Mouse (Mus musculus): Measurements from ENCODE around the gene Npsr1.

The Npsr1 gene

GRCm38 (mm10) chr9:24097696-24098095, at the start of gene Npsr1:
Gene Npsr1 (plus strand): TSS chr9:24097996.
- no peak for DNase-seq

- DNase-seq: no peak
Observed at GRCm38 (mm10) chr9:24051538-24051937, 46.3 kb upstream of the Npsr1 start.

GRCm38 (mm10) chr9:24063251-24063650, 34.5 kb upstream of the Npsr1 start:
- no peak for DNase-seq

- DNase-seq: no peak
Observed at GRCm38 (mm10) chr9:24071664-24072063, 26.1 kb upstream of the Npsr1 start.

- DNase-seq: no peak
Observed at GRCm38 (mm10) chr9:24077596-24077995, 20.2 kb upstream of the Npsr1 start.

- DNase-seq: no peak
Observed at GRCm38 (mm10) chr9:24091875-24092274, 5.9 kb upstream of the Npsr1 start.

DNA sequence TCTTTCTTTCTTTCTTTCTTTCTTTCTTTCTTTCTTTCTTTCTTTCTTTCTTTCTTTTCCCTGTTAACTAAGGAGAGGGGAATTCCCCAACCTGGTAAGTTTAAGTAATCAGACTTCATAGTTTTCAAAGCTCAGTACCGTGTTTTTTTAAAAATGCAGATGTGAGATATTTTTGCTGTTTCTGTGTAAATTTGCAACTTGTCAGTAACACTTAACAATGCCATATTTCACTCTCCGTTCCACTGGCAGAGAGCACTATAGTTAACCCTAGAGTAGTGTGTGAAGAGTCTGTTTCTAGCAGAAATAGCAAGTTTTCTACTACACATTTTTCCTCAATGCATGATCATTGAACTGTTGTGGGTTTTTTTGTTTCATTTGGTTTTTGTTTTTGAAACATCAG, 730 bp downstream of the Npsr1 start:
- no peak for DNase-seq

GRCm38 (mm10) chr9:24099631-24100030, 1.8 kb downstream of the Npsr1 start:
- DNase-seq: no peak

DNA sequence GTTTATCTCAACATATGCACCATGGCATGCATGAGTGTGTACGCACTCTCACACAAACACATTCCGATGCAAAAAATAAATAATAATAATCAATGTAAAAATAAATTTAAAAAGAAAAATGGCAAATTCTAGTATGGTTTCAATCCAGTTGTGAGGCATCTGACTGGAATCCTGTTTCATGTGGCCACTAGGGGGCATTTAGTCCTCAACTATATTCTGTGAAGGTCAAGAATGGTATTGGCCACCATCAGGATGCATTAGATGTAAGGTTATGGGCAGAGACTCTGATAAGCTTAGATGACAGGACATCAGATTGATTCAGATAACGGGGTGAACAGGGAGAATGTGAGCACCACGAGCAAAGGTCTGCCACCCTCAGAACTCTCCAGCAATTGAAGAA, 21.6 kb downstream of the Npsr1 start:
- DNase-seq: no peak

DNA sequence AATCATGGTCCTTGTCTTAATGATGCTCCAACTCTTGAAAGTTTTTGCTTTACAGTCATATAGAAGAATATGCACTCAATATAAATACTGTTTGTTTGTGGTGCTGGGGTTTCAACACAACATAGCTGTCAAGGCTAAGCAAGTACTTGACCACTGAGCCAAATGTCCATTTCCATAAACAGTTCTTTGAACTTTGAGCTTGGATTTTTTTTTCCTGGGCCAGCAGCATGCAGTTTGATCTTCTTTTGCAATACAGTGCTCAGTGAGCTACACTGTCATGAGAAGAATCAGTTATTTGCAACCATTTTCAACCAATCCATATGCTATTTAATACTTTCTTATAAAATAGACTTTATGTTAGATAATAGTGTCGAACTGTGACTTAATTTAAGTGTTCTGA, 35.3 kb downstream of the Npsr1 start:
- DNase-seq: no peak

DNA sequence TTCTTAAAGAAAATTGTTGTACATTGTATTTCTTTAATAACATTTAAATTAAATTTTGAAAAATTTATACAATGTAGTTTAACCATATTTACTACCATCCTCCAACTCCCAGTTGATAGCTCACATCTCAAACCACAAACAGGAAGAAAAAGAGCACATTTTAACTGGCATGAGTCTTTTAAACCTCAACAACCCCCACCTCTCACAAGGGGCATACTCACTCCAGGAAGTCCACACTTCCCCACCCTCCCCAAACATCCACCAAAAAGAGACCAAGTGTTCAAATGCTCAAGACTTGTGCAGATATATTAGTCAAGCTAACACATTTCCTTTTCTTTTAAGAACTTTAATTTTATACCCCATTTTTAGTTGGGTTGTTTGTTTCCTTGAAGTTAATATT, 38.6 kb downstream of the Npsr1 start:
- no peak for DNase-seq

DNA sequence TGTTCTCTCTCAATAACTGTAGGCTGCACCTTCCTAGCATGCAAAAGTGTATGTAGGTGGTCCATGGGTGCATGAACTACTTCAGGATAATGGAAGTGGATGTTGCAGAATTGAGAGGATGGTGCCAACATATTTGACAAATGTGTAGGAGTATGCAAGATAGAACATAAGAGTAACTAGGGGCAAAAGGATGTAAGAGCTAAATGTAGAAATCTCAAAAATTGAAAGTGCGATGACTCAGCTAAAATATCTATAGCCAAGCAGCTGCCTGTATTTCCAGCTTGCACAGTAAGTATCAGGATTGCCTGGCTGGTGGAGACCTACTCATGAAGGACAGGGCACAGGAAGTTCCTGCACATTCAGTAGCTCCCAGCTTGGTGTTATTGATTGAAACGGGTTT, 46.5 kb downstream of the Npsr1 start:
- DNase-seq: no peak

DNA sequence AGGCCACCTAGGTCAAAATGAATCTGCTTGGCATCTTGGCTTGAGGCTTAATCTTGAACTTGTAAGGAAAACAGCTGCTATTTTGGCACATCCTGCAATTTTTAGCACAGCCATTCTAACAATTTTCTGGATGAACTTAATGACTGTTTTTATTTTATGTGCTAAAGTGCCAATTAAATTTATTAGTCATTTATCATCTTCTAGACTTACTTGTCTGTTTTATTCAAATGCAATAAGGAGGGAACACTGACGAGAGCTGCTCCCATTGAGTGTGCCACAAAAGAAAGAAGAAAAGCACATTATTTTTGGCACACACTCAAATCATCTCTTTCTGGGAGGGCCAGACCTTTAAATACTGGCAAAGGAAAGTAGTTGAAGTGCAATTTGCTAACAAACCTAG, 59.4 kb downstream of the Npsr1 start:
- DNase-seq: no peak

- no peak for DNase-seq
Observed at GRCm38 (mm10) chr9:24160409-24160808, 62.6 kb downstream of the Npsr1 start.

DNA sequence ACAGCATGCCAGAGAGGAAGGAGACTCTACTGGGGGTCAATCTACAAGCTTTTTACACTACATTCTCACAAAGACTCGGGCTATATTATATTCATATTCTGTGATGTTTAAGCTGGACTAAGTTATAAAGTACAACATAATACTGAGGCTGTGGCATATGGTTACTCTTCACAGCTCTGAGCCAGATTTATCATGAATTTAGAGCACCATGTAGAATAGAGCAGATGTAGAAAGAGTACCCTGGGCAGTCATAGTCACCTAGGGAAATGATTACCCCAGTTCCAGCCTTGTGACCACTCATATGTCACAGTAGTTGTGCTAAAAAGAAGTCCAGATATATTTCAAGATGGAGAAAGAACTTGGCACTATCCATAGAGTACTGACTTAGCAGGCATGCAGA, 70.7 kb downstream of the Npsr1 start:
- DNase-seq: no peak

GRCm38 (mm10) chr9:24170728-24171127, 72.9 kb downstream of the Npsr1 start:
- DNase-seq: no peak

GRCm38 (mm10) chr9:24178744-24179143, 80.9 kb downstream of the Npsr1 start:
- no peak for DNase-seq

DNA sequence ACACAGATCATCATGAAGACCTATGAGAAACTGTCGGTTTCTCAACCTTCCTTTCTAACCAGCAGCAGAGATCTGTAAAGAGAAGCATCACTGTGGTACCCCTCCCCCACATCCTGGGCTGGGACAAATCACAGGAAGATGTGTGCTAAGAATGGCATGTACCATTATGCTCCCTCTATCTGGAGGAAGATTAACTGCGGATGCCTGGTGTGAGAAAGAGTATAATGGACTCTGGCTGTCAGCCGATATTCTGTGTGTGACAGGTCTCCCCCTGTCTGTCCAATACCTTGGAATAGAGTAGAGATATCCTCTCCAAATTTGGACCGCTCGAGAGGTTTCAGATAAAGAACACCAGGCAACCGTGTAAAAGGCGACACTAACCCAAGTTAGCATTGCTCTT, 83.1 kb downstream of the Npsr1 start:
- no peak for DNase-seq

DNA sequence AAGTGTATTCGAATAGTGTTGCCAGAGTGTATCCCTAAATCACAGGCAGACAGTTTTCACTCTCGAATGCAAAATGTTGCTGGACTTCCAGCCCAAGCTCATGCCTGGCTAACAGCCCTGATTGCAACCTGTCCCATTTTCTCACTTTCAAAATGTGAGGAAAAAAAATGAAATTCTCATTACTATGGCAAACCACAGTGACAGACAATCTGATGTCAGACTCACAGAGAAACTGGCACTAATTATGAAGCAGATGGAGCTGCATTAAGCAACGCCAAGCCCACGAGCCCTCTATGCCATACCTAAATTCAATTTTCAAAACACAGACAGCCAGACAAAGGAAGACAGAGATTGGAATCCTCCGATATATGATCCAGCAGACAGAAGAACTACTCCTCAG, 88.5 kb downstream of the Npsr1 start:
- no peak for DNase-seq

- no peak for DNase-seq
Observed at GRCm38 (mm10) chr9:24189511-24190260, 91.9 kb downstream of the Npsr1 start.

GRCm38 (mm10) chr9:24190261-24190588, 92.4 kb downstream of the Npsr1 start:
- no peak for DNase-seq

DNA sequence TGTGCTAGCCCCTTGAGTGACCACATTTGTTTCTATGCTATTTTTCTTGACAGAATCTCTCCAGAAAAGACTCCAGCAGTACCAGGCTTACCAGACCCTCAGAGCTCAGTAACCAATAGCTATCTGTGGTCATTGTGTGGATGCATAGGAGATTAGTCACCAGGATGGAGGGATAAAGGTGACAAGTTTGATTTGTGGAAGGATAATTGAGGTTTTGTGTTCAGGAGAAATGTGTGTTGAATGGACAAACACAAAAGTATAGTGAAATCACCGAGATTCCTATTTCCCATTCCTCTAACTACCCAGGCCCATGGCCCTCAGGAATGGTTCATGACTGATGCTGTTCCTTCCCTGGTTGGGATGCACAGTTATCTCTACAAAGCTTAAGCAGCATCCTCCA, 100.5 kb downstream of the Npsr1 start:
- no peak for DNase-seq

DNA sequence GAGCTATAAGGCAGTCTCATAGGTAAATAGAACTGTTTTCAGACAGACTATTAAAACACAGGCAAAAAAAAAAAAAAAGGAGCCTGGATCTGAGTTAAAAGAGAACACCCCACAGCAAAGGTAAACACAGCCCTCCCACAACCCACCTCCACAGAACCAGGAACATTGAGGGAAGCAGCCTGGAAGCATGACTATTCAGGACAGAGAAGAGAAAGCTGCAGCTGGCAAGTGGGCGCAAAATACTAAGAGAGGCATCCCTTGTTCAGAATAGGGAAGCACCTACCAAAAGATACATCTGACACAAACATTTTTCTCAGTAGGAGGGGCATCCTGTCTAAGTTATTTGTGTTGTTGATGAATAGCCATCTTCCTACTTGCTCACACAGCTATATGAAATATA, 113.8 kb downstream of the Npsr1 start:
- no peak for DNase-seq

GRCm38 (mm10) chr9:24217721-24218120, 119.9 kb downstream of the Npsr1 start:
- no peak for DNase-seq

GRCm38 (mm10) chr9:24236461-24236860, 138.7 kb downstream of the Npsr1 start:
- DNase-seq: no peak

GRCm38 (mm10) chr9:24247557-24247956, 149.8 kb downstream of the Npsr1 start:
- DNase-seq: peak; percentile 45
